Mouse (Mus musculus): ENCODE results near the gene Olfr984.

DNA sequence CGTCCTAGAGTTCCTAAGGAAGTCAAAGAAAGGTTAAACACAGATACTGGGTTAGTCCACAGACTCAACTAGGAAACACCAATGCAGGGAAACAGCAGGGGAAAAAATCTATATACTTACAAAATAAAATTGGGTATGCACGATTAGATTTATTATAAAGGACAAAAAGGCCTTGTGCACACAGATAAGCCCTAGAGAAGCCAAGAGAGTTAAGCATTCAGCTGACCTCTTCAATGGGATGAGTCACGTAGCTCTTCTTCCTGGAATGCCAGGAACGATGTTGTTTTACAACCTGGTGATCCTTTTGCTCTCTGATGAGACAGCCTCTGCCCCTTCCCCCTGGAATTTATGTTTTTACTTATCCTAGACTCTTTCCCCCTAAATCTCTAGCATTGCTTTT lies 25.5 kb upstream of the Olfr984 start:
- TF ChIP-seq CTCF (IDR thresholded peaks at IDR 0.05; ENCODE audit: extremely low read depth, insufficient read depth, insufficient read length, insufficient replicate concordance) (no peak), POLR2A (IDR thresholded peaks at IDR 0.05; ENCODE audit: low read depth, low read length) (no peak)

All from spleen, adult 2 months (tissue).